Comparison of ENCODE assay signal across 8 mouse cellular contexts in genomic region chr4:152318517-152319234, GRCm38 (mm10). TPM values are rescaled to one million over a fixed set of nuclear protein-coding genes. Genes with fewer than 3 reads are reported as not detected.
DNase-seq lines count a peak whose midpoint lies in the region; ATAC-seq and TF ChIP-seq lines count a peak whose summit lies in the region.

Rnf207 (minus strand) TSS chr4:152318993.

- peaks cover 42% of the 10 kb centered on the region for H3K27me3 ChIP-seq in hindbrain, embryonic 16.5 days (replicated peaks; ENCODE audit: control insufficient read depth, insufficient read depth, low read length)
- H3K27me3 ChIP-seq in limb, embryonic 14.5 days (ENCODE audit: control insufficient read depth, insufficient read depth, low read length), result peaks cover 52% of the 10 kb centered on the region
- H3K27me3 ChIP-seq in midbrain, embryonic 14.5 days (ENCODE audit: control insufficient read depth, insufficient read depth, low read length), result peaks cover 53% of the 10 kb centered on the region
- no peaks in the 10 kb centered on the region for H3K27me3 ChIP-seq in testis, adult 2 months (ENCODE audit: control insufficient read depth, insufficient read depth, low read length)

- no peak for ATAC-seq in hindbrain, embryonic 16.5 days
- no peak for ATAC-seq in limb, embryonic 14.5 days (ENCODE audit: low FRiP score, low read depth)
- ATAC-seq in midbrain, embryonic 14.5 days (ENCODE audit: low FRiP score, low TSS enrichment), result no peak

- H3K27ac ChIP-seq in brown adipose tissue, adult 24 weeks (replicated peaks; ENCODE audit: low read depth, low read length), result no peak within 1 kb of the TSS
- no peak within 1 kb of the TSS for H3K27ac ChIP-seq in hindbrain, embryonic 16.5 days (ENCODE audit: low read depth, low read length)
- no peak within 1 kb of the TSS for H3K27ac ChIP-seq in limb, embryonic 14.5 days (replicated peaks; ENCODE audit: low read depth, low read length)
- no peak within 1 kb of the TSS for H3K27ac ChIP-seq in midbrain, embryonic 14.5 days (replicated peaks; ENCODE audit: low read depth, low read length)
- no peak within 1 kb of the TSS for H3K27ac ChIP-seq in testis, adult 2 months (ENCODE audit: control insufficient read depth, insufficient read depth, low read depth, low read length)

- no peaks in the 10 kb centered on the region for H3K4me1 ChIP-seq in brown adipose tissue, adult 24 weeks (ENCODE audit: control insufficient read depth, insufficient read depth, insufficient read length, low read length)
- H3K4me1 ChIP-seq in hindbrain, embryonic 16.5 days (ENCODE audit: control insufficient read depth, insufficient read depth, low read depth, low read length), result peaks cover 5% of the 10 kb centered on the region; the same call in 1 of the 2 replicates
- H3K4me1 ChIP-seq in limb, embryonic 14.5 days (ENCODE audit: control insufficient read depth, insufficient read depth, low read length), result peaks cover 5% of the 10 kb centered on the region; the same call in 1 of the 2 replicates
- H3K4me1 ChIP-seq in midbrain, embryonic 14.5 days (ENCODE audit: control insufficient read depth, insufficient read depth, low read length), result peaks cover under 1% of the 10 kb centered on the region; the same call in 1 of the 2 replicates
- H3K4me1 ChIP-seq in testis, adult 2 months (ENCODE audit: control insufficient read depth, insufficient read depth, low read length), result peaks cover 18% of the 10 kb centered on the region

- no peak for TF ChIP-seq POLR2A in limb, embryonic 14.5 days (IDR thresholded peaks at IDR 0.05; ENCODE audit: borderline replicate concordance, extremely low read depth, insufficient read depth, insufficient read length)
- TF ChIP-seq POLR2A in testis, adult 2 months (IDR thresholded peaks at IDR 0.05; ENCODE audit: control insufficient read depth, low read depth, low read length), result no peak

- H3K9me3 ChIP-seq in hindbrain, embryonic 16.5 days (ENCODE audit: control insufficient read depth, low read length), result no peaks in the 10 kb centered on the region
- H3K9me3 ChIP-seq in limb, embryonic 14.5 days (ENCODE audit: control insufficient read depth, low read length), result no peaks in the 10 kb centered on the region
- no peaks in the 10 kb centered on the region for H3K9me3 ChIP-seq in midbrain, embryonic 14.5 days (ENCODE audit: control insufficient read depth, low read length)

- 3% methylated on average over 26 of the region's 26 CpGs for WGBS in hindbrain, embryonic 16.5 days
- WGBS in limb, embryonic 14.5 days, result 4% methylated on average over 26 of the region's 26 CpGs
- WGBS in midbrain, embryonic 14.5 days, result 2% methylated on average over 26 of the region's 26 CpGs

- H3K9ac ChIP-seq in hindbrain, embryonic 16.5 days (ENCODE audit: low read depth, low read length), result peak within 1 kb of the TSS; percentile 4; the same call in 1 of the 2 replicates
- H3K9ac ChIP-seq in limb, embryonic 14.5 days (ENCODE audit: low read depth, low read length, severe bottlenecking), result peak within 1 kb of the TSS; percentile 21
- H3K9ac ChIP-seq in midbrain, embryonic 14.5 days (replicated peaks; ENCODE audit: low read length), result no peak within 1 kb of the TSS

- H3K4me2 ChIP-seq in hindbrain, embryonic 16.5 days (ENCODE audit: low read length), result peak within 1 kb of the TSS; percentile 38
- H3K4me2 ChIP-seq in limb, embryonic 14.5 days (replicated peaks; ENCODE audit: low read depth, low read length, severe bottlenecking), result no peak within 1 kb of the TSS; the same call in 1 of the 2 replicates
- H3K4me2 ChIP-seq in midbrain, embryonic 14.5 days (ENCODE audit: low read length), result peak within 1 kb of the TSS; percentile 38; the same call in 1 of the 2 replicates

- peak within 1 kb of the TSS; percentile 52 for H3K4me3 ChIP-seq in brown adipose tissue, adult 24 weeks (ENCODE audit: insufficient read depth, low read depth, low read length)
- H3K4me3 ChIP-seq in hindbrain, embryonic 16.5 days (ENCODE audit: low read length), result no peak within 1 kb of the TSS; the same call in 1 of the 2 replicates
- H3K4me3 ChIP-seq in limb, embryonic 14.5 days (replicated peaks; ENCODE audit: low read length), result no peak within 1 kb of the TSS
- H3K4me3 ChIP-seq in midbrain, embryonic 14.5 days (replicated peaks; ENCODE audit: low read depth, low read length), result 0 out of 2 replicates have a peak within 1 kb of the TSS, but pooled peaks have one; percentile 1
- peak within 1 kb of the TSS; percentile 64 for H3K4me3 ChIP-seq in testis, adult 2 months (ENCODE audit: control insufficient read depth, low read depth, low read length)

- peak; percentile 57 to 68 for DNase-seq in right cerebral cortex, adult 2 months (ENCODE audit: low spot score in 2 of 2)
- no peak for DNase-seq in right cerebral cortex, postnatal 36 days (ENCODE audit: low spot score in 2 of 2)
- peak; percentile 23 to 33 for DNase-seq in gastrocnemius, adult 8-10 months (ENCODE audit: low spot score in 2 of 2)
- no peak for DNase-seq in limb, embryonic 14.5 days (ENCODE audit: low spot score)
- peak; percentile 60 for DNase-seq in midbrain, embryonic 14.5 days

- no peaks in the 10 kb centered on the region for H3K36me3 ChIP-seq in hindbrain, embryonic 16.5 days (ENCODE audit: control insufficient read depth, insufficient read depth, low read length)
- no peaks in the 10 kb centered on the region for H3K36me3 ChIP-seq in limb, embryonic 14.5 days (ENCODE audit: control insufficient read depth, insufficient read depth, low read length)
- H3K36me3 ChIP-seq in midbrain, embryonic 14.5 days (ENCODE audit: control insufficient read depth, insufficient read depth, low read length), result no peaks in the 10 kb centered on the region
- H3K36me3 ChIP-seq in testis, adult 2 months (ENCODE audit: control insufficient read depth, insufficient read depth, low read length), result no peaks in the 10 kb centered on the region

- peak; percentile 28; the same call in 1 of the 2 replicates for TF ChIP-seq CTCF in testis, adult 2 months (IDR thresholded peaks at IDR 0.05; ENCODE audit: control insufficient read depth, insufficient read depth, insufficient replicate concordance, low read depth, low read length)

RNA-seq across cellular contexts. Expression of gene Rnf207, which starts in this region (rescaled TPM):
- polyA plus RNA-seq in brown adipose tissue, adult 24 weeks (2012; ENCODE audit: insufficient read depth, insufficient read length, missing spikeins), result not detected in 2 replicates
- total RNA-seq in gastrocnemius, adult 8-10 months (2022), result not detected
- 9.0 and 10.6 TPM in 2 replicates for polyA plus RNA-seq in hindbrain, embryonic 16.5 days (2015; fragmentation: Nextera tagmentation; extraction: Ambion mirVana)
- polyA plus RNA-seq in limb, embryonic 14.5 days (2012; rRNA removed), result 0.92 and 1.1 TPM in 2 replicates
- polyA plus RNA-seq in limb, embryonic 14.5 days (2014; fragmentation: Nextera tagmentation; extraction: Ambion mirVana), result 0.39 and 0.50 TPM in 2 replicates
- 4.2 and 6.9 TPM in 2 replicates for polyA plus RNA-seq in midbrain, embryonic 14.5 days (2014; fragmentation: Nextera tagmentation; extraction: Ambion mirVana)
- polyA plus RNA-seq in testis, adult 2 months (2012; rRNA removed), result 0.22 and 0.43 TPM in 2 replicates

Comparison
In these comparisons a context has a peak if more than half of its experiments do, and no peak if none do; other contexts are left out.
1. DNase-seq: peak in right cerebral cortex, adult 2 months (2 of 2) and midbrain, embryonic 14.5 days (single experiment); none in right cerebral cortex, postnatal 36 days (0 of 2) and limb, embryonic 14.5 days (single experiment).
2. Peak in DNase-seq in gastrocnemius, adult 8-10 months; RNA of the gene not detected or under 1 TPM.
3. H3K4me3 ChIP-seq: peak in brown adipose tissue, adult 24 weeks (single experiment), midbrain, embryonic 14.5 days (single experiment) and testis, adult 2 months (single experiment); none in hindbrain, embryonic 16.5 days (single experiment) and limb, embryonic 14.5 days (single experiment).